ENCODE assay signal across 27 mouse cellular contexts in the genomic region with DNA sequence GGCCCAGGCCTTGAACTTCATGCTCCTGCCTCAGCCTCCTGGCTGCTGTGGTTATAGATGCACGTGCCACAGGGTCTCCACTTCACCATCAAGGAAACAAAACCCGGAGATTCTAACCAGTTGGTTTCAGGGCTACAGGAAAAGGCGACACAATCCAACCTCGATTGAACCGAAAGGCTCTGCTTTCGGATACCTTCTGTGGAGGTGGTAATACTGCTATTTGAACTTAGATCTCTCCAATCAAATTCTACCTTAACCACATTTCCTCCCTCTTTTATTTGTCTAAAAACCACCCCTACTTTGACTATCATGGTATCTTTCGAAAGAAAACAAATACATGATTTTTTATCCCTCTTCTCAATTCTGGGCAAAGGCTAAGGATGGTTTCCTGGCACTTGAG. TPM values are rescaled to one million over a fixed set of nuclear protein-coding genes. Genes with fewer than 3 reads are reported as not detected.
DNase-seq lines count a peak whose midpoint lies in the region; ATAC-seq lines count a peak whose summit lies in the region.
"Had no signal": no experiment of that assay in that cellular context is flagged by ENCODE, and none has a peak within 500 bp of the region (broad histone marks: within the 10 kb centered on the region; RNA-seq: fewer than 3 reads in every experiment).

No protein-coding gene starts in this region.

- H3K27ac ChIP-seq in lung, embryonic 15.5 days, result peak overlapping the region; percentile 91; the same call in 1 of the 2 replicates
- no peak overlapping the region for H3K27ac ChIP-seq in forebrain, embryonic 16.5 days (ENCODE audit: low read length)
- H3K27ac ChIP-seq in midbrain, embryonic 16.5 days (ENCODE audit: low read length), result no peak overlapping the region
- H3K27ac ChIP-seq: embryonic facial prominence, embryonic 10.5 days; forebrain, embryonic 13.5 days; heart, adult 2 months; heart, embryonic 10.5 days had no signal

- H3K9ac ChIP-seq in lung, embryonic 15.5 days, result no peak overlapping the region
- no peak overlapping the region for H3K9ac ChIP-seq in forebrain, embryonic 16.5 days (replicated peaks; ENCODE audit: low read depth, low read length)
- no peak overlapping the region for H3K9ac ChIP-seq in midbrain, embryonic 16.5 days (ENCODE audit: low read depth, low read length)
- H3K9ac ChIP-seq: embryonic facial prominence, embryonic 13.5 days; forebrain, embryonic 13.5 days; forebrain, postnatal 0 days; heart, embryonic 13.5 days; hindbrain, embryonic 12.5 days; hindbrain, embryonic 15.5 days had no signal

- H3K4me2 ChIP-seq in lung, embryonic 15.5 days, result no peak overlapping the region
- no peak overlapping the region for H3K4me2 ChIP-seq in forebrain, embryonic 16.5 days (ENCODE audit: low read length)
- H3K4me2 ChIP-seq in midbrain, embryonic 16.5 days (ENCODE audit: low read length), result no peak overlapping the region
- H3K4me2 ChIP-seq: embryonic facial prominence, embryonic 13.5 days; forebrain, embryonic 13.5 days; heart, embryonic 13.5 days; hindbrain, embryonic 12.5 days had no signal

- no peak for DNase-seq in lung, postnatal 25 days (ENCODE audit: low spot score)
- DNase-seq in induced T-regulatory cell, adult 2 months (ENCODE audit: low read depth), result peak; percentile 44
- DNase-seq in naive thymus-derived CD4-positive, alpha-beta T cell, adult 2 months (ENCODE audit: low read depth), result peak; percentile 78
- no peak for DNase-seq in cerebellum, postnatal 14 days
- DNase-seq: adrenal gland, adult 2 months; adrenal gland, postnatal 14 days; cerebellum, adult 11 months; cerebellum, adult 2 months; cerebellum, adult 9-11 months; cerebellum, postnatal 36 days; embryo, embryonic 11 days; forebrain, postnatal 0 days; gastrocnemius, postnatal 25 days; heart, adult 2 months had no signal

- 83% methylated on average over 7 of the region's 7 CpGs for WGBS in lung, embryonic 15.5 days
- 70% methylated on average over 7 of the region's 7 CpGs for WGBS in forebrain, embryonic 16.5 days
- WGBS in midbrain, embryonic 16.5 days, result 76% methylated on average over 7 of the region's 7 CpGs

- H3K36me3 ChIP-seq in lung, embryonic 15.5 days, result no peaks in the 10 kb centered on the region
- no peaks in the 10 kb centered on the region for H3K36me3 ChIP-seq in forebrain, embryonic 16.5 days (ENCODE audit: control insufficient read depth, insufficient read depth)
- H3K36me3 ChIP-seq in midbrain, embryonic 16.5 days (ENCODE audit: control insufficient read depth, insufficient read depth, low read length), result no peaks in the 10 kb centered on the region
- H3K36me3 ChIP-seq: embryonic facial prominence, embryonic 10.5 days; embryonic facial prominence, embryonic 13.5 days; heart, embryonic 10.5 days; heart, embryonic 13.5 days; hindbrain, embryonic 12.5 days; hindbrain, embryonic 15.5 days had no signal

- no peaks in the 10 kb centered on the region for H3K9me3 ChIP-seq in lung, embryonic 15.5 days
- H3K9me3 ChIP-seq in forebrain, embryonic 16.5 days (ENCODE audit: control insufficient read depth, low read length), result no peaks in the 10 kb centered on the region
- no peaks in the 10 kb centered on the region for H3K9me3 ChIP-seq in midbrain, embryonic 16.5 days (replicated peaks; ENCODE audit: control insufficient read depth, low read length, poor library complexity, severe bottlenecking)
- H3K9me3 ChIP-seq: embryonic facial prominence, embryonic 10.5 days; embryonic facial prominence, embryonic 13.5 days; forebrain, embryonic 13.5 days; heart, embryonic 10.5 days; heart, embryonic 13.5 days; hindbrain, embryonic 12.5 days; hindbrain, embryonic 15.5 days had no signal

- no peaks in the 10 kb centered on the region for H3K27me3 ChIP-seq in lung, embryonic 15.5 days
- no peaks in the 10 kb centered on the region for H3K27me3 ChIP-seq in forebrain, embryonic 16.5 days (replicated peaks; ENCODE audit: control insufficient read depth, insufficient read depth, low read length)
- H3K27me3 ChIP-seq in midbrain, embryonic 16.5 days (ENCODE audit: control insufficient read depth, insufficient read depth, low read depth, low read length), result no peaks in the 10 kb centered on the region
- H3K27me3 ChIP-seq: embryonic facial prominence, embryonic 13.5 days; forebrain, embryonic 13.5 days; hindbrain, embryonic 12.5 days; hindbrain, embryonic 15.5 days had no signal

- H3K4me3 ChIP-seq in lung, embryonic 15.5 days, result no peak overlapping the region
- H3K4me3 ChIP-seq in forebrain, embryonic 16.5 days (replicated peaks; ENCODE audit: low read length), result no peak overlapping the region
- no peak overlapping the region for H3K4me3 ChIP-seq in midbrain, embryonic 16.5 days (ENCODE audit: low read depth, low read length)
- H3K4me3 ChIP-seq: embryonic facial prominence, embryonic 10.5 days; embryonic facial prominence, embryonic 13.5 days; erythroblast, embryonic 14.5 days; forebrain, embryonic 13.5 days; heart, adult 2 months; heart, embryonic 10.5 days; heart, embryonic 13.5 days; hindbrain, embryonic 12.5 days; hindbrain, embryonic 15.5 days had no signal

- peaks cover 54% of the 10 kb centered on the region for H3K4me1 ChIP-seq in lung, embryonic 15.5 days
- peaks cover 14% of the 10 kb centered on the region; the same call in 1 of the 2 replicates for H3K4me1 ChIP-seq in forebrain, embryonic 16.5 days (replicated peaks; ENCODE audit: control insufficient read depth, insufficient read depth, low read length)
- H3K4me1 ChIP-seq in midbrain, embryonic 16.5 days (ENCODE audit: control insufficient read depth, insufficient read depth, low read length), result peaks cover 6% of the 10 kb centered on the region
- H3K4me1 ChIP-seq: hindbrain, embryonic 12.5 days had no signal

- ATAC-seq in lung, embryonic 15.5 days (ENCODE audit: borderline replicate concordance, extremely low read depth, low FRiP score, low TSS enrichment), result no peak
- peak; percentile 97 for ATAC-seq in CD4-positive, CD25-positive, alpha-beta regulatory T cell, adult 4 months
- no peak for ATAC-seq in forebrain, embryonic 16.5 days
- no peak for ATAC-seq in midbrain, embryonic 16.5 days
- ATAC-seq: forebrain, embryonic 13.5 days; forebrain, postnatal 0 days; intestine, embryonic 16.5 days had no signal

RNA-seq across cellular contexts. Expression of a gene that starts 55.2 kb away (rescaled TPM):
- polyA plus RNA-seq in lung, embryonic 15.5 days (2015; fragmentation: Nextera tagmentation; extraction: Ambion mirVana), result 51.4 and 53.1 TPM in 2 replicates
- polyA plus RNA-seq in CD4-positive, CD25-positive, alpha-beta regulatory T cell, adult 4 months (2017; shearing (Covaris generic)), result 10 to 100 TPM; 24.3 to 26.3 TPM
- 6.5 and 8.8 TPM in 2 replicates for polyA plus RNA-seq in forebrain, embryonic 16.5 days (2015; fragmentation: Nextera tagmentation; extraction: Ambion mirVana)
- polyA plus RNA-seq in midbrain, embryonic 16.5 days (2015; fragmentation: Nextera tagmentation; extraction: Ambion mirVana), result 7.1 and 7.7 TPM in 2 replicates

Comparison
In these comparisons a context has a peak if more than half of its experiments do, and no peak if none do; other contexts are left out.
1. DNase-seq: peak in induced T-regulatory cell, adult 2 months (single experiment) and naive thymus-derived CD4-positive, alpha-beta T cell, adult 2 months (single experiment); none in lung, postnatal 25 days (single experiment) and cerebellum, postnatal 14 days (0 of 2).